Mouse (Mus musculus): ENCODE results near the gene Garnl3.

Gene Garnl3

DNA sequence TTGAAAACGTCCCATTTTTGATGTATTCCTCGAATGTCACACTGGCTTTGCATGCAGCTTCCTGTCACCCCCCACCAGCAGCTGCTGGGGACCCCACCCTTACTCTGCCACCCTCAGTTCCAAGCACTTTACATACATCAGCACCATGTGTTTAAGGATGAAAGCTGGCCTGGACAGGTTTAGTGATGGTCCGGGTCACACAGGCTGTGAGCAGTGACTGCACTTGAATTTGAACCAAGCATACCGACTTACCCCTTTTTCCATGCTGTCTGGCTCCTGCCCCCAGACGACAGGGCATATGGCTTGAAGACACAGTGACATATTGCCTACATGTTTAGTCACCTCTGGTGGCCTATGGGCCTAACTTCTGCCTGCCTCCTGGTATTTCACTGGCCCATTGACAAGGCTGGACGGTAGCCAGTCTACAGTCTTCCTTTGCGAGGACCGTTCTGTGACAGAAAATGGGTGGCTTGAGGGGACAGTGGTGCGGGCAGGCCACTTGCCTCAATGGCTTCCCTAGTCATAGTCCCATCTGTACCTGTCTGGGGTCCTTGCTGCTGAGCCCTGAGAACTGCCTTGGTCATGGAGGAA, 163.3 kb downstream of the Garnl3 start:
- DNase-seq (ENCODE audit: low spot score): no peak

DNA sequence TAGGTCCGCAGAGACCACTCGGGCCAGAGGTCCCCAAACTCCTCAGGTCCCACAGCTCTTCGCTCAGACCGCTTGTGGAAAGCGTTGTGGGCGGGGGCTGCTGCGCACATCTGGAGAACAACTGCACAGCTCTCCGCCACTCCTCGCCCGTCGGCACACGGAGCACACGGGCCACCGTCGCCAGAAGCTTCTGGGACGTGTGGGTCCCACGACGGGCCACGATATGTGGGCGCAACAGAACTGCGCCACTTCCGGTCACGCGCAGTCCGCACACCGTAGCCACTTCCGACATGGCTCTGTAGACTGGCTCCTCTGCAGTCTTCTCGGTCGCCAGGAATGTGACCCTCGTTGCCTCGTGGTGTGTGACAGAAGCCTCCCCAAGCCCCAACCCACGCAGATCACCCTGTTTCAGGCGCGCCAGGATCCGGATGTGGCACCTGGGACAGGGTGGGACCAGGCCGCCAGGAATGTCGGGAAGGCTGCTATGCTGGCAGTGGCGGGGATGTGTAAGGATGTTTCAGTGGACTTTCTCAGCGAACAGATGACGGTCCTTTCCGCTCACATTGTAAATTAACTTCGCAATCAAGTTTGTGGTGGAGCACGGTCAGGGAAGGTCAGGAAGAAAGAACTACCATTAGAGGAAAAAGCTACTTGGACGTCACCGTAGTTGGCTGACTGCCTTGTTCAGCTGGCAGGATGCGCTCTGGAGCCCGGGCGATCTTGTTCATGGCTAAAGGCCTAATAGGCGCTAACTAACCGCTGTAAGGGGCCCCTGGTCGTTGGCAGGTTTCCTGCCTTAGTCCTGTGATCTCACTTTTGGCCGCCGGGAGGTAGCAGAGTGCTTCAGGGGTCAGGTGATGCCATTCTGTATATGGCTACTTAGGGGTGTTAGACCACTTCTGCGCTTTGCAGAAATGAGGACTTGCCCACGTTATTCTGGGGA, 164.5 kb downstream of the Garnl3 start:
- peak; percentile 89 for DNase-seq (ENCODE audit: low spot score)

DNA sequence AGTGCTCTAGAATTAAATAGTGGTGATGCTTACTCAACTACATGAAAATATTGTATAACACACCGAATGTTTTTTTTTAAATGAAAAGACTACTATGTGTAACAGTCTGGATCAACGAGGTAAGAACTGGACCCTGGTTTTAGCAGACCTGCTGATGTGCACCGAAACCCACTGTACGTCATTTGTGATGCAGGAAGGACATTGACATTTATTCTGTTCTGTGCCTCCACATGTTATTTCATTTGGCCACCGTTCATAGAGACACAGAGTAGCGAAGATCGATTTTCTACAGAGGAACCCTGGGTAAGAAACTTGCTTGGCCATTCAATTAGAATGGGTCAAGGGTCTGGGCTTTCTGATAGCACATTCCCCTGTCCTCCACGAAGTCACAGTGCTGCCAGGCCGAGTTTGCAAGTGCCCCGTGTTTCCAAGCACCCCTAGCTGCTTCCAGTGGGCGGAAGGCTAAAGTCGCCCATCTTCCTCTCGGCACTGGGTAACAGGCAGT, 165.2 kb downstream of the Garnl3 start:
- no peak for DNase-seq (ENCODE audit: low spot score)

GRCm38 (mm10) chr2:32965511-32966183, 165.8 kb downstream of the Garnl3 start:
- peak; percentile 22 for DNase-seq (ENCODE audit: low spot score)

DNA sequence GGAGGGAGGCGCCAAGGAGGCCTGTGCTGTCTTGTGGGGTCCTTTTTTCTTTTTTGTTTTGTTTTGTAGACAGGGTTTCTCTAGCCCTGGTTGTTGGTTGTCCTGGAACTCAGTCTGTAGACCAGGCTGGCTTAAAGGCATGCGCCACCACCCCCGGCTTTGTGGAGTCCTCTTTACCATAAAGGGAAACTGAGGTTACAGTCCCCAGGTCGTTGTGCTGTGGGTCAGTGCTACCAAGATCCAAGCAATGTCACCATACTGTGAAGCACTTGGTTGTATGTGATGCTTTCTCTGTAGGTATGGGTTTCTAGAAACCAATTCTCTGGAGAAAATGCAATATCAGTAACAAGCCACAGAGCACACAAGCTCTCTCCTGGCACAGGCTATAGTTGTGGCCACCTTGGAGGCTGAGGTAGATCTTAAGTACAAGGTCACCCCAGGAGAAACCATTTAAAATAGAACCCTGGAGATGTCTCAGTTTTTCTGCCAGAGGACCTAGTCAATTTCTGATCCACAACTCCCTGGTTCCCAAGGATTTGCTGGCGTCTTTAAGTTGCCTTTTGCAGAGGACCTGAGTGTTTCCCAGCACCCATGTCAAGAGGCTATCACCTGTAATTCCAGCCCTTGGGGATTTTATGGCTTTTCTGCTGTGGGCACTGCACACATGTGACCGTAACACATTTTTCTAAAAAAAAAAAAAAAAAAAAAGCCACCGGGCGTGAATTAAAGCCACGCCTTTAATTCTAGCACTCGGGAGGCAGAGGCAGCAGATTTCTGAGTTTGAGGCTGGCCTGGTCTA, 166.6 kb downstream of the Garnl3 start:
- DNase-seq (ENCODE audit: low spot score): no peak

GRCm38 (mm10) chr2:32963981-32964380, 167.5 kb downstream of the Garnl3 start:
- no peak for DNase-seq (ENCODE audit: low spot score)

DNA sequence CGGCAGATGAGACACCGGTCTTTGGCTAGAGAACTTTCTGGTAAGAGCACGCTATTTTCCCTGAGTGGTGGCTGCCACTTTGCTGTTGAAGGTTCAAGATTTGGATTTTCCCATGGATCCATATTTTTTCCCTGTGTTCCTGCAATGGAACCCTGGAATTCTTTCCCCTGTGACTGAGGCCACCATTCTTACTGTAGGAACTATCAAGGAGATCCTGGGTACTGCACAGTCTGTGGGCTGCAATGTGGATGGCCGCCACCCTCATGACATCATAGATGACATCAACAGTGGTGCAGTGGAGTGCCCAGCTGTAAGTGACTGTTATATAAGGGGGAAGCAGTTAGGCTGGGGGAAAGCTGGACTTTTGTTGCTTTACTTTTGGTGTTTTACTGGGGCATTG, 167.9 kb downstream of the Garnl3 start:
- no peak for DNase-seq (ENCODE audit: low spot score)

DNA sequence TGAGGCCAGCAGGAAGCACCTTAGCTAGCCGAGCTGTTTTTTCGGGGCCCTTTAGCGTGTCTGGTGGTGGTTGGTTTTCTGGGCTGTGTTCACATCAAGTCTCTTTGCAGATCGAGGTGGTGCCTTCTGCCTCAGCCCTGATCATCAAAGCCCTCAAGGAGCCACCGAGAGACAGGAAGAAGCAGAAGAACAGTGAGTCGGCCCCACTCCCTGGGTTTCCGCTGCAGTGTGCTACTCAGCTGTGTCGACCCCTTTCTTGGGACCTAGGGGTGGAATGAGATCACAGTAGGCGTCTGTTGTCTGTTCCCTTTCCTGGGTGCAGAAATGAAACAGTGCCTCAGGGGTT, 168.6 kb downstream of the Garnl3 start:
- no peak for DNase-seq (ENCODE audit: low spot score)

GRCm38 (mm10) chr2:32962062-32962874, 169.2 kb downstream of the Garnl3 start:
- no peak for DNase-seq (ENCODE audit: low spot score)

DNA sequence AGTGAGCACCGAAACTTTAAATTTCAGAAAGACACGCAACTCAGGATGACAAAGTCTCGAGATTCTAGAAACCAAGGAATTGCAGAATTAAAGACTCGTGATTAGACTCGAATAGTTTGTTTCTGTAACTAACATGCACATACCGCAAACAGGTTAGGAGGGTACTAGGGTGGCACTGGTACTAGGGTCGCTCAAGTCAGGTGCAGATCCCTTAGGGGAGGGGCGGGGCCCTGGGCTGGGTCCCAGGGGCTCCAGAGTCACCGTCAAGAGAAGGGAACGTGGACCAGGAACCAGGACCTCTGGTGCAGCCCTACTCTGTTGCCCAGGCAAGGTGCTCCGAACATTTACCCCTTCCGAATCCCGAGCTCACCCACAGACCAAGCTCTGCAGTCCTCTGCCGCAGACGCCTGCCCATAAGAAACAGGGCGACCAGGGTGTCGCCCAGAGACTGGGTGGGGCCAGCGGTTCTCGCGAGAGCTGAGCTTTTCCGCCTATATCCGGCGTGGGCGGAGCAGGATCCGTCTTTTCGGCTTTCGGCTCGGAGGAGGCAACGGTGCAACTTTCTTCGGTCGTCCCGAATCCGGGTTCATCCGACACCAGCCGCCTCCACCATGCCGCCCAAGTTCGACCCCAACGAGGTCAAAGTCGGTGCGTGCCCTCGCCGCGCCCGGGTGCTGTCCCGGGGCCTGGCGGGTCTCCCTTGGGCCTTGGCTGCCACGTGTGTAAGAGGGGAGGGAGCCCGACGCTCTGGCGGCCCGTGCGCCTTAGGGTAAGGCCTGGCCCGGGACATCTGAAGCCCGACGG, 170.1 kb downstream of the Garnl3 start, which contains the start of the genes Rpl12 and Lrsam1:
TSS of gene Rpl12 (plus strand) at position 368 of the 804 bp plus-strand sequence.
TSS of gene Lrsam1 (minus strand) at position 423 of the 804 bp plus-strand sequence.
- DNase-seq (ENCODE audit: low spot score): peak; percentile 97

- DNase-seq (ENCODE audit: low spot score): no peak
Observed at GRCm38 (mm10) chr2:32960273-32960672, 171.2 kb downstream of the Garnl3 start.

GRCm38 (mm10) chr2:32957344-32957743, 174.1 kb downstream of the Garnl3 start:
- DNase-seq (ENCODE audit: low spot score): peak; percentile 29

DNA sequence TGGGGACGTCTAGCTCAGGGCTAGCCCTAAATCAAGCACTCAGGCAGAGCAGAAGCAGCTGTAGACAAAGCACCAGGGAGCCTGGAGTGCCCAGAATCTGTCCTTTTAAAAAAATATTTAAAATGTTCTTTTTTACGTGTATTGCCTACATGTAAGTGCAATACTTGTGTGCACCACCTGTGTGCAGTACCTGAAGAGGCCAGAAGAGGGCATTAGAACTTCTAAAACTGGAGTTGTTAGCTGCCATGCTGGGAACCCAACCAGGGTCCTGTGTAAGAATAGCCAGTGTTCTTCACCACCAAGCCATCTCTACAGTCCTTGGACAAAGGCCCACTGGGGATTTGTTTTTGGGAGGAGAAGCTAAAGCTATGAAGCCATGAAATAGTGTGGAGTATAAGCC, 176.9 kb downstream of the Garnl3 start:
- DNase-seq (ENCODE audit: low spot score): no peak

DNA sequence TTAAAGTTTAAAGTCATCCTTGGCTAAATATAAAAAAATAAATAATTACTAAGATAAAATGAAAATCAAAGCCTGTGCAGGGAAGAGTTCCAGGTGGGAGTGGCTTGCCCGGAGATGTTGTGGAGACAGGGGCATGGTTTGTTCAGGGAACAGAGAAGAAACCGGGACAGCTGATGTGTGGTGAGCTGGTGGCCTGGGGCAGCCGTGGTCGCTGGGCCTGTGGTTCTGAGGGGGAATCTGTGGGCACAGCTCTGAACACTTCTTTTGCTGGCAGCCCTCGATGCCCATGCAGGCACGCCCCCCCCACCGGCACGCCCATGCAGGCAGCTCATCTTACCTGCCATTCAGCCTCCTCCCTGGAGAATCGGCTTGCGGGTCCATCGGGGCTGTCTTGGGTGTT, 184.0 kb downstream of the Garnl3 start:
- no peak for DNase-seq (ENCODE audit: low spot score)

DNA sequence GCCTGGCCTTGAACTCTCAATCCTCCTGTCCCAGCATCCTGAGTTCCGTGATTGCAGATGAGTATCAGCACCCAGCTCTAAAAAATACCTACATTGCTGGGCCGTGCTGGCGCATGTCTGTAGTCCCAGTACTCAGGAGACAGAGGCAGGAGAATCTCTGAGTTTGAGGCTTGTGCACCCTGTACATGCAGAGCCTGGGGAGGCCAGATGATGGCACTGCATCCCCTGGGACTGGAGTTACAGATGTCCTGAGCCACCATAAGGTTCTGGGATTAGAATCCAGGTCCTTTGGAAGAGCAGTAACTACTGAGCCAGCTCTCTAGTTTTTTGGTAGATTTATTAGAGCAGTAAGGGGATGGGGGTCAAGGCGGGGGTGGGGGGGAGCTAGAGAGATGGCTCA, 191.0 kb downstream of the Garnl3 start:
- DNase-seq (ENCODE audit: low spot score): no peak

GRCm38 (mm10) chr2:32939418-32939817, 192.0 kb downstream of the Garnl3 start:
- DNase-seq (ENCODE audit: low spot score): peak; percentile 64

- no peak for DNase-seq (ENCODE audit: low spot score)
Observed at GRCm38 (mm10) chr2:32938741-32939140, 192.7 kb downstream of the Garnl3 start.
